8 mouse cellular contexts compared by ENCODE assay signal in the genomic region with DNA sequence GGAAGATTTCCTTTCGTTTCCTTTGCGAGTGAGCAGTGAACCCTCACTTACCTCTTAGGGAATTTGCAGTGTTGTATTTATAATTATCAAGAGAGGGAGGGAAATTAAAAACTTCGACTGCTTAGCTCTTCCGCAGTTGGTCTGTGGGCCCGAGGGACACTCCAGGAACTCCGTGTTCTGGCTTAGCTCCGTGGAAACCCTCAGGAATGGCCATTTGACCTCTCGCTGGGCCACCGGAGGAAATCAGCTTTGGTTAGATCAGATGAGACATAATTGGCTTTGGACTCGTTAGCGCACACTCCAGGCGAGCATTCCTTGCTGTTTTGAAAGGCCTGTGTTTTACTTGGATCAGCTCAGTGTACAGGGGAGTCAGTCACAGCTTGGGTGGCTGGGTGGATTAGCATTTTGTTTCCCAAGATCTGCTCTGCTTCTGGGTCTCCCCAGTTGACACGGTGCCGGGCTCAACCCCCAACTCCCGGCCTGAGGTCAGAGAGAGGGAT.
A peak's percentile ranks its signal among the peaks of the same experiment; 100 is the strongest.
DNase-seq lines count a peak whose midpoint lies in the region; ATAC-seq lines count a peak whose summit lies in the region.

No protein-coding gene starts in this region.

- H3K36me3 ChIP-seq in embryonic facial prominence, embryonic 11.5 days (replicated peaks; ENCODE audit: control insufficient read depth, insufficient read depth, low read depth, low read length) = no peaks in the 10 kb centered on the region
- H3K36me3 ChIP-seq in heart, embryonic 11.5 days (ENCODE audit: control insufficient read depth, insufficient read depth, low read length) = no peaks in the 10 kb centered on the region
- H3K36me3 ChIP-seq in kidney, embryonic 14.5 days (ENCODE audit: control insufficient read depth, insufficient read depth, low read length) = no peaks in the 10 kb centered on the region
- H3K36me3 ChIP-seq in lung, embryonic 16.5 days (ENCODE audit: control insufficient read depth, insufficient read depth, low read length) = no peaks in the 10 kb centered on the region
- H3K36me3 ChIP-seq in stomach, embryonic 14.5 days (ENCODE audit: control insufficient read depth, insufficient read depth, low read length) = no peaks in the 10 kb centered on the region

- no peaks in the 10 kb centered on the region for H3K27me3 ChIP-seq in embryonic facial prominence, embryonic 11.5 days (ENCODE audit: control insufficient read depth, insufficient read depth, low read length)
- H3K27me3 ChIP-seq in heart, embryonic 11.5 days (ENCODE audit: control insufficient read depth, insufficient read depth, low read length) = peaks cover 2% of the 10 kb centered on the region; the same call in 1 of the 2 replicates
- H3K27me3 ChIP-seq in kidney, embryonic 14.5 days (ENCODE audit: control insufficient read depth, insufficient read depth, low read length) = no peaks in the 10 kb centered on the region
- H3K27me3 ChIP-seq in lung, embryonic 16.5 days (ENCODE audit: control insufficient read depth, insufficient read depth, low read depth, low read length) = no peaks in the 10 kb centered on the region
- no peaks in the 10 kb centered on the region for H3K27me3 ChIP-seq in stomach, embryonic 14.5 days (ENCODE audit: control insufficient read depth, insufficient read depth, low read length)

- WGBS in embryonic facial prominence, embryonic 11.5 days = 22% methylated on average over 15 of the region's 15 CpGs
- WGBS in heart, embryonic 11.5 days (ENCODE audit: insufficient replicate concordance) = 33% methylated on average over 15 of the region's 15 CpGs
- 28% methylated on average over 15 of the region's 15 CpGs for WGBS in kidney, embryonic 14.5 days
- 33% methylated on average over 15 of the region's 15 CpGs for WGBS in lung, embryonic 16.5 days
- WGBS in stomach, embryonic 14.5 days = 45% methylated on average over 15 of the region's 15 CpGs

- H3K27ac ChIP-seq in embryonic facial prominence, embryonic 11.5 days (replicated peaks; ENCODE audit: low read depth, low read length) = no peak overlapping the region
- H3K27ac ChIP-seq in heart, embryonic 11.5 days (ENCODE audit: low read depth, low read length) = no peak overlapping the region
- H3K27ac ChIP-seq in kidney, embryonic 14.5 days (ENCODE audit: low read depth, low read length) = peak overlapping the region; percentile 67; the same call in 1 of the 2 replicates
- H3K27ac ChIP-seq in lung, embryonic 16.5 days (ENCODE audit: low read length) = no peak overlapping the region
- H3K27ac ChIP-seq in stomach, embryonic 14.5 days (ENCODE audit: low read length) = no peak overlapping the region

- H3K4me3 ChIP-seq in embryonic facial prominence, embryonic 11.5 days (ENCODE audit: low read depth, low read length) = no peak overlapping the region
- H3K4me3 ChIP-seq in heart, embryonic 11.5 days (ENCODE audit: low read depth, low read length) = peak overlapping the region; percentile 15; the same call in 1 of the 2 replicates
- H3K4me3 ChIP-seq in kidney, embryonic 14.5 days (ENCODE audit: low read length) = peak overlapping the region; percentile 9; the same call in 1 of the 2 replicates
- peak overlapping the region; percentile 27; the same call in 1 of the 2 replicates for H3K4me3 ChIP-seq in lung, embryonic 16.5 days (ENCODE audit: low read length)
- H3K4me3 ChIP-seq in stomach, embryonic 14.5 days (ENCODE audit: low read depth, low read length) = no peak overlapping the region

- H3K4me2 ChIP-seq in embryonic facial prominence, embryonic 11.5 days (ENCODE audit: low read depth, low read length) = peak overlapping the region; percentile 30
- peak overlapping the region; percentile 50 for H3K4me2 ChIP-seq in heart, embryonic 11.5 days
- H3K4me2 ChIP-seq in kidney, embryonic 14.5 days (replicated peaks; ENCODE audit: low read depth, low read length) = peak overlapping the region; percentile 32
- H3K4me2 ChIP-seq in lung, embryonic 16.5 days (ENCODE audit: low read depth, low read length) = peak overlapping the region; percentile 47
- H3K4me2 ChIP-seq in stomach, embryonic 14.5 days (replicated peaks; ENCODE audit: low read depth, low read length) = peak overlapping the region; percentile 27; the same call in 1 of the 2 replicates

- H3K9me3 ChIP-seq in embryonic facial prominence, embryonic 11.5 days (replicated peaks; ENCODE audit: control insufficient read depth, low read length) = no peaks in the 10 kb centered on the region
- no peaks in the 10 kb centered on the region for H3K9me3 ChIP-seq in heart, embryonic 11.5 days (replicated peaks; ENCODE audit: control insufficient read depth, low read length)
- H3K9me3 ChIP-seq in kidney, embryonic 14.5 days (ENCODE audit: control insufficient read depth, low read length) = no peaks in the 10 kb centered on the region
- H3K9me3 ChIP-seq in lung, embryonic 16.5 days (ENCODE audit: control insufficient read depth, low read length) = no peaks in the 10 kb centered on the region
- no peaks in the 10 kb centered on the region for H3K9me3 ChIP-seq in stomach, embryonic 14.5 days (ENCODE audit: control insufficient read depth, low read depth, low read length)

- H3K4me1 ChIP-seq in embryonic facial prominence, embryonic 11.5 days (ENCODE audit: control insufficient read depth, insufficient read depth, low read length) = no peaks in the 10 kb centered on the region
- no peaks in the 10 kb centered on the region for H3K4me1 ChIP-seq in heart, embryonic 11.5 days (ENCODE audit: control insufficient read depth, insufficient read depth, low read length)
- no peaks in the 10 kb centered on the region; the same call in 1 of the 2 replicates for H3K4me1 ChIP-seq in kidney, embryonic 14.5 days (ENCODE audit: control insufficient read depth, insufficient read depth, low read length)
- H3K4me1 ChIP-seq in lung, embryonic 16.5 days (replicated peaks; ENCODE audit: control insufficient read depth, insufficient read depth, low read length) = no peaks in the 10 kb centered on the region; the same call in 1 of the 2 replicates
- no peaks in the 10 kb centered on the region for H3K4me1 ChIP-seq in stomach, embryonic 14.5 days (ENCODE audit: control insufficient read depth, insufficient read depth, low read length)

- no peak overlapping the region for H3K9ac ChIP-seq in embryonic facial prominence, embryonic 11.5 days (replicated peaks; ENCODE audit: low read length)
- no peak overlapping the region for H3K9ac ChIP-seq in heart, embryonic 11.5 days (ENCODE audit: low read depth, low read length)
- H3K9ac ChIP-seq in kidney, embryonic 14.5 days (ENCODE audit: low read depth, low read length) = no peak overlapping the region
- no peak overlapping the region for H3K9ac ChIP-seq in lung, embryonic 16.5 days (ENCODE audit: low read length)
- H3K9ac ChIP-seq in stomach, embryonic 14.5 days (replicated peaks; ENCODE audit: low read depth, low read length) = no peak overlapping the region

- peak; percentile 10 to 24 for DNase-seq in layer of hippocampus, postnatal 10 days (ENCODE audit: low spot score in 2 of 2)
- DNase-seq in layer of hippocampus, adult 9-10 months (ENCODE audit: low spot score) = no peak
- DNase-seq in embryonic facial prominence, embryonic 11.5 days (ENCODE audit: low spot score) = peak; percentile 34
- no peak for DNase-seq in spleen, adult 12 weeks (ENCODE audit: low spot score)

- ATAC-seq in embryonic facial prominence, embryonic 11.5 days (replicated peaks; ENCODE audit: insufficient number of reproducible peaks, low FRiP score, low TSS enrichment, low read depth) = peak; percentile 76; the same call in 1 of the 2 replicates
- ATAC-seq in heart, embryonic 11.5 days (replicated peaks; ENCODE audit: insufficient number of reproducible peaks, low FRiP score, low TSS enrichment) = no peak
- ATAC-seq in kidney, embryonic 14.5 days (ENCODE audit: low FRiP score, low TSS enrichment) = peak; percentile 77
- no peak for ATAC-seq in lung, embryonic 16.5 days (ENCODE audit: low read depth)
- no peak for ATAC-seq in stomach, embryonic 14.5 days (ENCODE audit: insufficient number of reproducible peaks, insufficient read depth, low FRiP score, low read depth)

Comparison
In these comparisons a context has a peak if more than half of its experiments do, and no peak if none do; other contexts are left out.
1. DNase-seq: peak in layer of hippocampus, postnatal 10 days (2 of 2) and embryonic facial prominence, embryonic 11.5 days (single experiment); none in layer of hippocampus, adult 9-10 months (single experiment) and spleen, adult 12 weeks (single experiment).
2. ATAC-seq: peak in embryonic facial prominence, embryonic 11.5 days (single experiment) and kidney, embryonic 14.5 days (single experiment); none in heart, embryonic 11.5 days (single experiment), lung, embryonic 16.5 days (single experiment) and stomach, embryonic 14.5 days (single experiment).
3. H3K4me3 ChIP-seq: peak in heart, embryonic 11.5 days (single experiment), kidney, embryonic 14.5 days (single experiment) and lung, embryonic 16.5 days (single experiment); none in embryonic facial prominence, embryonic 11.5 days (single experiment) and stomach, embryonic 14.5 days (single experiment).
4. Peak in every context shown above with its lines, with median percentiles within 50 percentile points of each other: H3K4me2 ChIP-seq.